Mouse (Mus musculus) adrenal gland (tissue): ENCODE measurements around the gene Tmem265.

Experiments
- intact Hi-C: fragments of 180-260 bp; cut with DNase I; formaldehyde crosslinking; loops from one replicate; pipeline ENCODE4 v1.15.1; 2025
- long read RNA-seq, 2 experiments: library from polyadenylated mRNA; unstranded; transcript quantifications; one replicate each; pipeline ENCODE4 v2.0.0; 2020; ENCODE audit warnings: borderline replicate concordance in 1 of 2; ENCODE audit not compliant: insufficient replicate concordance in 1 of 2

Tmem265 gene
- long read RNA-seq, experiment 1 = 0 reads
- long read RNA-seq, experiment 2, partial matches to known transcripts = 0 of 2 reads
- long read RNA-seq, experiment 2, other reads (novel, unspliced or antisense) = 2 of 2 reads

GRCm38 (mm10) chr7:127561340-127561858, at the start of gene Tmem265:
Tmem265 (plus strand) TSS chr7:127561390.
- intact Hi-C loops = no loop called here

DNA sequence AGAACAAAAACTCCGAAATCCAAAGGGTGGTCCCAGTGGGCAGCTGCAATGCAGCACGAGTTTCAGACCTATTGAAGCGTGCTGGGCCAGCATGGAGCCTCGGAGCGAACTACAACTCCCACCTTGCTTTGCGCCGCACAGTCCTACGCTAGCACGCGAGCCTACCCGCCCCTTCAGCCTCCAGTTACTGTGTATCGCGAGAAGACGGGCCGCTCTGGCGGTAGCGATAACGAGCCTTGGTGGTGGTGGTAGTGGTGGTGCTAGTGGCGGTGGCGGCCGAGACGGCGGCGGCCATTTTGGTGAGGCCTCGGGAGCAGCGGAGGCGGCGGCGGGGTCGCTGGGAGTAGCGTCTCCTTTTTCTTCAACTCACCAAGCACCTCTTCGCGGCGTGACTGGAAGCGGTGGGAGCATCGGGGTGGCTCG, 49.4 kb upstream of the Tmem265 start, which contains the start of gene Srcap:
Gene Srcap, plus strand, starts transcription at position 176 of the 423 bp plus-strand sequence.
- intact Hi-C loops = no loop called here

- intact Hi-C loops = no loop called here
Measured at GRCm38 (mm10) chr7:127512231-127513015, 48.8 kb upstream of the Tmem265 start.

DNA sequence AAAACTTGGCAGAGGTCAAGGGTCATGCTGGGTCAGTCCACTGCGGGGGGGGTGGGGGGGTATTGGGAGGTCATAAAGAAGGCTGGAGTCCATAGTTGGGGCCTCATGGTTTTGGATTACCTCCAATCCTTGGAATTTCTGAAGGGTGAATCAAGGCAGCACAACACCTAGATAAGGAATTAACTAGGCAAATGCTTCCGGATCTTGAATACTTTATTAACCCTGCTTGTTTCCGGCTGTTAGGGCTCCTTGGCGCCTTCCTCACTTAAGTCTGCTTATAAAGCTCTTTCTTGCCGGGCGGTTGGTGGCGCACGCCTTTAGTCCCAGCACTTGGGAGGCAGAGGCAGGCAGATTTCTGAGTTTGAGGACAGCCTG, 48.2 kb upstream of the Tmem265 start:
- intact Hi-C loops = no loop called here

DNA sequence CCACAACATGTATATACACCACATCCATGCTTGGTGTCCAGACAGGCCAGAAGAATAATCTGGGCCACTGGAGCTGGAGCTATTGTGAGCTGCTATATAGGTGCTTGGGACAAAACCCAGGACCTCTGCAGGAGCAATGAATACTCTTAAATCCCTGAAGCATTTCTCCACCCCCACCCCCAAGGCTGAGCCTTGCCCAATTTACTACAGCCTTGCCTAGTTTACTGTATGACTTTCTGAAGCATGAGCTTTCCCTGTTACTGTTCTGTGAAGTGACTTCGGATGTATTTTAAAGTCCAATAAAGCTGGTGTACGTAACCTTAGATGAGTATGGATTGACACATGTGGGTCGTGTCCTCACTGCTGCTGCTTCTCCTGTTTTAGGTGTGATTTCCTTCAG, 47.4 kb upstream of the Tmem265 start:
- intact Hi-C loops = no loop called here

DNA sequence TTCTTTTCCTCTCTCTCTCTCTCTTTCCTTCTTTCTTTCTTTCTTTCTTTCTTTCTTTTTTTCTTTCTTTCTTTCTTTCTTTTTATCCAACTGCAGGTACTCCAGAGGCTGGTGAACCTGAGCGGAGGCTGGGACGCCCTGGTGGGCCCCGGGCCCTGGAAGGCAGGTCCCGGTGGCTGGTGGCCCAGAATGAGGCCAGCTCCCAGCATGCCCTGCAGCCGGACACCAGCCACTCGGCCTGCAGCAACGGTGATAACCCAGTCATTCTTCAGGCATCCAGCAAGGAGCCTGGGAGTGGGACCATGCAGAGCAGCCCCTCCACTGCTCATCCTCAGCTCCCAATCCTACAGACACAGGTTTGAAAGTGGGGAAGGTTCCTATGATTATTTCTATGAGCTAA, 45.3 kb upstream of the Tmem265 start:
- intact Hi-C loops = no loop called here

DNA sequence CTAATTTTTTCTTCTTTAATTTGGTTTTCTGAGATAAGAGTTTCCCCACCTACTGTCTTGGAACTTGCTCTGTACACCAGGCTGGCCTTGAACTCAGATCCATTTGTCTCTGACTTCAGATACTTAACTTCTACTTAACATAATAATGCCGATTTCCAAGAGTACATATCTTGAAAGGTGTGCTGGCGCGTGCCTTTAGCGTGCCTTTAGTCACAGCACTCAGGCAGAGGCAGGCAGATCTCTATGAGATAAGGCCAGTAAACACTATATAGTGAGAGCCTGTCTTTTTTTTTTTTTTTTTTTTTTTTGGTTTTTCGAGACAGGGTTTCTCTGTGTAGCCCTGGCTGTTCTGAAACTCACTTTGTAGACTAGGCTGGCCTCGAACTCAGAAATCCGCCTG, 44.8 kb upstream of the Tmem265 start:
- intact Hi-C loops = no loop called here

DNA sequence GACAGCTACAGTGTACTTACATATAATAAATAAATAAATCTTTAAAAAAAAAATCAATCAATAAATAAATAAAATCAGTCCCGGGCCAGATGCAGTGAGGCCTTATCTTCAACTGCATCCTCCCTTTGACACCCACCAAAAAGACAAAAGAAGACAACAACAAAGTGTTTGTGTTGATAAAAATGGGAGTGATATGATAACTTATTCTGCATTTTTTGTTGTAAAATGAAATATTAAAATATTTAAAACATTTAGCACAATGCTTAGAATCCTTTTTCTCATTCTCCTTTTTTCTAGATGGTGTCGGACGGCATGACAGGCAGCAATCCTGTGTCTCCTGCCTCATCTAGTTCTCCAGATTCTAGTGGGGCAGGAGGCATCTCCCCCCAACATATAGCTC, 41.9 kb upstream of the Tmem265 start, which contains the start of gene Gm42715:
Gene Gm42715, plus strand, starts transcription at position 301 of the 400 bp plus-strand sequence.
- intact Hi-C loops = no loop called here

DNA sequence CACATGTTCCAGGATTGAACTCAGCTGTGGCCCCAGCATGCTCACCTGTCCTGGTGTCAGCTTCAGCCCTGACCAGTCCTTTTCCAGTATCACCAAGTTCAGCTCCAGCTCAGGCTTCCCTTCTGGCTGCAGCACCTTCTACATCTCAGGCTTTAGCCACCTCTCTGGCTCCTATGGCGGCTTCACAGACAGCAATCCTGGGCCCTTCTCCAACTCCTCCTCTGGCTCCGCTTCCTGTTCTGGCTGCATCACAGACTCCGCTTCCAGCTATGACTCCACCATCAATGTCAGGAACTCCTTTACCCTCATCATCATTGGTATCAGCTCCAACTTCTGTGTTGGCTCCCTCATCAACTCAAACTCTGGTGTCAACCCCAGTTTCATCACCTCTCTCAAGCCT, 19.5 kb upstream of the Tmem265 start:
- intact Hi-C loops = no loop called here

DNA sequence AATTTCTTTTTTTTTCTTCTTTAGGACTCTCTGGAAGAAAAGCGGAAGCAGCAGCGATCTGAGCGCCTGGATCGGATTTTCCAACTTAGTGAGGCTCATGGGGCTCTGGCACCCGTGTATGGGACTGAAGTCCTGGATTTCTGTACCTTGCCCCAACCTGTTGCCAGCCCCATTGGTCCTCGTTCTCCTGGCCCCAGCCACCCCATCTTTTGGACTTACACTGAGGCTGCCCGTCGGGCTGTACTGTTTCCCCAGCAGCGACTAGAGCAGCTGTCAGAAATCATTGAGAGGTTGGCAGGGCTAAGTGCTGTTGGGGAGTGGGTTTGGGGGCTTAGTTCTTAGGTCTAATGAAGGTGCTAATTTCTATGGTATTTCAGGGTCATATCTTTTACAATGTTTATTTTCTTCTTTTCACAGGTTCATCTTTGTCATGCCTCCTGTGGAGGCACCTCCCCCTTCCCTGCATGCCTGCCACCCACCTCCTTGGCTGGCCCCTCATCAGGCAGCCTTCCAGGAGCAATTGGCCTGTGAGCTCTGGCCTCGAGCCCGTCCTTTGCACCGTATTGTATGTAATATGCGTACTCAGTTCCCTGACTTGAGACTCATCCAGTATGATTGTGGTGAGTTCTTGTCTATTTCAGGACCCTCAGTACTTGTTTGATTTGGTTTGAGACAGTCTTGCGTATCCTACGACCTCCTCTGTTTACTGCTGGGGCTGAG, 11.9 kb upstream of the Tmem265 start:
- intact Hi-C loops = loop anchor here (2.0 kb wide), 1 partner anchor 16 kb away; no protein-coding TSS in a partner anchor

DNA sequence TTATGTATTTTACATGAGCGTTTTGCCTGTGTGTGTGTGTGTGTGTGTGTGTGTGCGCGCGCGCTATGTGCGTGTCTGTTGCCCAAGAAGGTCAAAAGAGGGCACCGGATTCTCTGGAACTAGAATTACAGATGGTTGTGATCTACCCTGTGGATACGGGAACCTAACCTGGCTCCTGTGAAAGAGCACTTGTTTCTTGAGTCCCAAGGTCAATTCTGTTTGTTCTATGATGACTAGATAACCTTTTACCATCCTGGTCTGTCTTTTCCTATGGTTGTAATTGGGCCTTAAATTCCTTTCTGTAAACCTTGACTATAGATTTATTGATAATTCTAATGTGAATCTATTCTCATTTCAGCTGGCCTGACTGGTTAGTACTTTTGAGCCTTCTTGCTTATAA, 9.6 kb upstream of the Tmem265 start:
- intact Hi-C loops = no loop called here

DNA sequence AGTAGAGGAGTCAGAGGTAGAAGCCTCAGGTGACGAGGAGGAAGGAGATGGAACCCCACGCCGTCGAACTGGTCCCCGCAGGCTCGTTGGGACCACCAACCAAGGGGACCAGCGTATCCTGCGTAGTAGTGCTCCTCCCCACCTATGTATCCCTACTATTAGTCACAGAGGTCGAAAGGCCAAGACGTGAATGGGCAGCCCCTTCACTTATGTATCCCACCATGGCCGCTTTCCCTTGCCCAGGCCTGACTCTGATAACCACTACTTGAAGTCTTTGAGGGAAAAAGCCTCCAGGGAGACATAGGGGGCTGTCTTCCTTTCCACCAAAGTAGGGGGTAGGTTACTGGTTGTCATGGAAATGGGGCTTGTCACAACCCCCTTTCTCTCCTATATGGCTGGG, 610 bp upstream of the Tmem265 start:
- intact Hi-C loops = no loop called here

DNA sequence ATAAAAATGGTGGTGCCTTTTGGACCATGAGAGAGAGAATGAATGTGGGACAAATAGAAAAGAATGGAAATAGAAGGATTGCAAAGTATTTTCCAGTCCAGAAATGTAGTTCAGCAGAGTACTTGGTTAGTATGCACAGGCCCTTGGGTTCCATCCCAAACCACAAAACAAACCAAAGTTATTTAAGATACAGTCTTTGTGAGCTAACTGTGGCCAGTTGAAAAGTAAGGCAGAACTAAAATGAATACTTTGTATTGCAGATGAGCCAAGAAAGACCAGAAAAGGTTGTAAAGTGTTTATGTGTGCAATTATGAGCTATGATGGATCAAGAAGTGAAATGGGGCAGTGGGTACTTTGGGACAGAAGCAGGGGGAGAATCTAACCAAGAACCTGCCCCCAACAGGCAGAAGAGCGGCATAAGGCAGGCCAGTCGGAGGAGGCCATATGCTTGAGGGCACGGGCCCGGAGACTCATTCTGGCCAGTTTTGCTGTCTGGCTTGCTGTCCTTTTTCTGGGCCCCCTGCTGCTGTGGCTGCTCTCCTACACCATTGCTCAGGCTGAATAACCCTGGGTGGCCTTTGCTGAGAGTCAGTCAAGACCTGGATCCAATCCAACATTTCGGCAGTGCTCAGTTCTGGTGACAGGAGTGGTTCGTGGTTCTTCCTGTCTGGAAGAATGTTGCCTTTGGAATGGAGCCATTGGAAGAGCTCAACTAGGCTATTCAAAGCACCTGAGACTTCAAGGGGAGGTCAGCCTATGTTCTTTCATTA, 3.4 kb downstream of the Tmem265 start:
- intact Hi-C loops = no loop called here

- intact Hi-C loops = no loop called here
Measured at GRCm38 (mm10) chr7:127572895-127573471, 11.8 kb downstream of the Tmem265 start, which contains the start of gene Phkg2. Phkg2 (plus strand) TSS chr7:127573340.

- intact Hi-C loops = no loop called here
Measured at GRCm38 (mm10) chr7:127573503-127574008, 12.4 kb downstream of the Tmem265 start.

GRCm38 (mm10) chr7:127574115-127574514, 12.9 kb downstream of the Tmem265 start:
- intact Hi-C loops = no loop called here

- intact Hi-C loops = no loop called here
Measured at GRCm38 (mm10) chr7:127583260-127583659, 22.1 kb downstream of the Tmem265 start.

- intact Hi-C loops = no loop called here
Measured at GRCm38 (mm10) chr7:127585031-127585430, 23.8 kb downstream of the Tmem265 start.

GRCm38 (mm10) chr7:127586149-127586548, 25.0 kb downstream of the Tmem265 start:
- intact Hi-C loops = no loop called here

DNA sequence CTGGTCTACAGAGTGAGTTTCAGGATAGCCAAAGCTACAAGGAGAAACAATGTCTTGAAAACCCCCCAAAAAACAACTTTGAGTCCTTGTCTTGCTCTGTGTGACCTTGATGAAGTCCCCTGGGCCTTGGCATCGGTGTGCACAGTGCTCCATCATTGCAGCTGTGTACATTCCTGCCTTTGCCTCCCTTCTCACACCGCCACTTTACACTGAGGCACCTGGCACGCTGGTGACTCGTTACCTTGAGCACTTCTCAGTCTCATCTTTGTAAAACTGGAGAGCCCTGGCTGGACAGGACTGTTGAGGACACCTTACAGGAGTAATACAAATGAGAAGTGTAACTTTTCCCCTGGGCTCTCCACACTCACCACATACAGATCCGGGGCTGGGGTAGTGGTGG, 26.0 kb downstream of the Tmem265 start:
- intact Hi-C loops = no loop called here
